Mouse (Mus musculus) lung, postnatal 0 days (tissue): ENCODE data around the gene Ogdh. TPM values are rescaled to one million over a fixed set of nuclear protein-coding genes. Genes with fewer than 3 reads are reported as not detected.

Experiments used
- ATAC-seq: fragments of 200-750 bp; cut with Nextera tagmentation; 2 replicates; pipeline ENCODE4 v1.8.0; 2017; ENCODE audit warnings: moderate library complexity
- DNase-seq: peaks from one replicate; pipeline ENCODE4 v3.0.0-alpha.2; 2016; ENCODE audit warnings: low spot score
- H3K27ac ChIP-seq: fragments of 300-500 bp; sonication (generic); 2 replicates; pipeline ENCODE4 v1.5.1; 2014; ENCODE audit warnings: antibody characterized with exemption, mild to moderate bottlenecking, low read length, mixed read lengths
- H3K27me3 ChIP-seq: fragments of 300-500 bp; sonication (generic); replicated peaks from 2 replicates; pipeline ENCODE4 v1.6.1; 2014; ENCODE audit warnings: low read length, mixed read lengths; ENCODE audit not compliant: insufficient read depth
- H3K36me3 ChIP-seq: fragments of 300-500 bp; sonication (generic); 2 replicates; pipeline ENCODE4 v1.6.1; 2014; ENCODE audit warnings: low read length, mixed read lengths; ENCODE audit not compliant: insufficient read depth
- H3K4me1 ChIP-seq: fragments of 300-500 bp; sonication (generic); 2 replicates; pipeline ENCODE4 v1.6.1; 2014; ENCODE audit warnings: antibody characterized with exemption, low read depth, low read length, mixed read lengths; ENCODE audit not compliant: insufficient read depth
- H3K4me2 ChIP-seq: fragments of 300-500 bp; sonication (generic); replicated peaks from 2 replicates; pipeline ENCODE4 v1.6.1; 2014; ENCODE audit warnings: low read depth, mild to moderate bottlenecking, low read length, moderate library complexity, mixed read lengths
- H3K4me3 ChIP-seq: fragments of 300-500 bp; sonication (generic); 2 replicates; pipeline ENCODE4 v1.5.1; 2014; ENCODE audit warnings: low read depth, low read length
- H3K9ac ChIP-seq: fragments of 300-500 bp; sonication (generic); replicated peaks from 2 replicates; pipeline ENCODE4 v1.6.1; 2014; ENCODE audit warnings: low read depth, mild to moderate bottlenecking
- H3K9me3 ChIP-seq: fragments of 300-500 bp; sonication (generic); 2 replicates; pipeline ENCODE4 v1.6.1; 2016; ENCODE audit warnings: low read length, mixed read lengths
- CTCF ChIP-seq: IDR thresholded peaks from 2 replicates; pipeline ENCODE4 v1.5.1; 2016; ENCODE audit warnings: antibody characterized with exemption, mild to moderate bottlenecking
- EP300 ChIP-seq: IDR thresholded peaks from 2 replicates; pipeline ENCODE4 v1.6.1; 2016; ENCODE audit warnings: antibody characterized with exemption, mild to moderate bottlenecking, control low read depth
- WGBS: fragments of 180-500 bp; shearing (Covaris S2); extraction: QIAGEN DNeasy Blood & Tissue Kit; methylation state at CpG from one replicate; pipeline ENCODE4 v1.1.7; 2014; 5-methylcytosine and 5-hydroxymethylcytosine counted together
- polyA plus RNA-seq: library from polyadenylated mRNA; unstranded; fragments of >200 nt; fragmentation: Nextera tagmentation; extraction: Ambion mirVana; gene quantifications from 2 replicates; pipeline ENCODE4 v1.2.1, GENCODE M21; 2015

Ogdh gene
- polyA plus RNA-seq, 1 experiment from 2014 or later = 78.8 TPM

- no peak overlapping the region for H3K4me2 ChIP-seq
- no peak for DNase-seq
- H3K4me3 ChIP-seq = no peak overlapping the region
- no peak overlapping the region for H3K27ac ChIP-seq
- H3K4me1 ChIP-seq = no peaks in the 10 kb centered on the region
- no peaks in the 10 kb centered on the region for H3K9me3 ChIP-seq
- no peak for TF ChIP-seq CTCF
- no peak for TF ChIP-seq EP300
- ATAC-seq = no peak
- no peak overlapping the region for H3K9ac ChIP-seq
- WGBS = 78% methylated on average over 2 of the region's 2 CpGs
- no peaks in the 10 kb centered on the region for H3K27me3 ChIP-seq
- peaks cover 21% of the 10 kb centered on the region; the same call in 1 of the 2 replicates for H3K36me3 ChIP-seq
Observed at GRCm38 (mm10) chr11:6322086-6322485, 30.7 kb downstream of the Ogdh start.

DNA sequence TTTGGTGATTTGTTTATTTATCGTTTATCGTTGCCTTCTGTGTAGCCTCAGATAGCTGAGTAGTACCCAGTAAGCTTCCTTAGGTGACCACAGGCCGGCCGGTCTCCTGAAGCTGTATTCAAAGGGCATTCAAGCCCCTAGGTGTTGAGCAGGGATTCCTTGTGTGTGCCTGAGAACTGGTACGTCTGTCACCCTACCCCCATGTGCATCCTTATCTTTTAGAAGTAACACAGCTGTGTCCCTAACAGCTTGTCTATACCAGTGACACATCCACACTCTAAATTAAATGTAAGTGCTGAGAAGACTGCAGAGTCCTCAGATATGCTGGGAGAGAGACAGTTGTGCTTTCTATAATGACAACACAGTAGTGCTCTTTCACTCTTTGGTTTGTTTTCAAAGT is 31.9 kb downstream of the Ogdh start:
- Histone ChIP-seq H3K27ac (no peak overlapping the region), H3K9ac (no peak overlapping the region), H3K27me3 (no peaks in the 10 kb centered on the region), H3K36me3 (peaks cover 16% of the 10 kb centered on the region; the same call in 1 of the 2 replicates), H3K9me3 (no peaks in the 10 kb centered on the region), H3K4me2 (no peak overlapping the region), H3K4me3 (no peak overlapping the region), H3K4me1 (no peaks in the 10 kb centered on the region)
- WGBS = 65% methylated on average over 5 of the region's 5 CpGs
- DNase-seq (no peak), ATAC-seq (no peak)
- TF ChIP-seq CTCF = no peak
- TF ChIP-seq EP300 = no peak

DNA sequence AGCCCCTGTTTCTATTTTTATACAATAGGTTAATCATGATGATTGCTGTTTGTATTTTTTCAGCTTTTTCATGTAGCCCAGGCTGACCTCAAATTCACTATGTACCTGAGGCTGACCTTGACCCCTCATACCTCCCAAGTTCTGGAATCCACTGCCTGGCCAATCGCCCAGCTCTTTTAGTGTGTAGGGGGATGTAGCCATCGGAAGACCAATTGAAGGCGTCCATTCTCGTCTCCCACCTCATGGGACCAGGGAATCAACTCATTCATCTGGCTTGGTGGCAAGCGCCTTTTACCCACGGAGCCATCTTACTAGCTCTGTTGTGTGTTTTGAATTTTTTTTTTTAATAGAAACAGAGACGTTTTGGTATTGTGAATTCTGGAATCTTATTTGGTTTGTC is 39.8 kb downstream of the Ogdh start:
- no peaks in the 10 kb centered on the region for H3K9me3 ChIP-seq
- no peak overlapping the region for H3K4me3 ChIP-seq
- H3K27ac ChIP-seq = no peak overlapping the region
- DNase-seq = no peak
- no peak overlapping the region for H3K4me2 ChIP-seq
- WGBS = 92% methylated on average over 7 of the region's 7 CpGs
- no peaks in the 10 kb centered on the region for H3K4me1 ChIP-seq
- no peak for ATAC-seq
- H3K27me3 ChIP-seq = no peaks in the 10 kb centered on the region
- TF ChIP-seq CTCF (no peak), EP300 (no peak)
- no peaks in the 10 kb centered on the region; the same call in 1 of the 2 replicates for H3K36me3 ChIP-seq
- no peak overlapping the region for H3K9ac ChIP-seq

GRCm38 (mm10) chr11:6332606-6333005 is 41.2 kb downstream of the Ogdh start:
- no peak overlapping the region for H3K4me3 ChIP-seq
- H3K9ac ChIP-seq = no peak overlapping the region
- no peak for ATAC-seq
- no peaks in the 10 kb centered on the region for H3K9me3 ChIP-seq
- no peak overlapping the region for H3K4me2 ChIP-seq
- no peaks in the 10 kb centered on the region for H3K4me1 ChIP-seq
- H3K36me3 ChIP-seq = no peaks in the 10 kb centered on the region; the same call in 1 of the 2 replicates
- no peak overlapping the region for H3K27ac ChIP-seq
- TF ChIP-seq EP300 (no peak), CTCF (no peak)
- H3K27me3 ChIP-seq = no peaks in the 10 kb centered on the region
- DNase-seq = no peak
- WGBS = 66% methylated on average over 3 of the region's 3 CpGs

GRCm38 (mm10) chr11:6333403-6333802 is 42.0 kb downstream of the Ogdh start:
- Histone ChIP-seq H3K9me3 (no peaks in the 10 kb centered on the region), H3K4me2 (no peak overlapping the region), H3K36me3 (no peaks in the 10 kb centered on the region; the same call in 1 of the 2 replicates), H3K27me3 (no peaks in the 10 kb centered on the region), H3K9ac (no peak overlapping the region), H3K27ac (no peak overlapping the region), H3K4me1 (no peaks in the 10 kb centered on the region), H3K4me3 (no peak overlapping the region)
- WGBS = 88% methylated on average over 7 of the region's 7 CpGs
- no peak for ATAC-seq
- no peak for TF ChIP-seq EP300
- TF ChIP-seq CTCF = no peak
- DNase-seq = no peak

DNA sequence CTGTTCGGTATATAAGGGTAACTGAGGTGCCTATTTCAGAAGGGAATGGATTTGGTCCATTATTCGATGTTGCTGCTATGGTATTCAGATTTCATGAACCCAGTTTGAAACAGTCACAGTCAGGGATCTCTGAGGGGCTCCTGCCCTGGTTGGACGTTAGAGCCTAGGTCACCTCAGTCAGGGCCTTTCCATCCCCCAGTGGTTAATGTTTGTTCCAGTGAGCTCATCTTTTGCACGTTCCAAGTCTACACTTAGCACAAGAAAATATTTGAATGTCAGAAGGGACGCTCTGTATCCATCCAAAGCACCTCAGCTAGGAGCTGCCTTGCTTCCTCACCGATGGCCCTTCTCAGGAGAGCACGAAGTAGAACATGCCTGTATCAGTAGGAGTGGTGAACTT is 43.9 kb downstream of the Ogdh start:
- WGBS = 89% methylated on average over 7 of the region's 7 CpGs
- no peak overlapping the region for H3K4me2 ChIP-seq

GRCm38 (mm10) chr11:6336689-6337088 is 45.3 kb downstream of the Ogdh start:
- H3K9ac ChIP-seq = no peak overlapping the region
- TF ChIP-seq EP300 (no peak), CTCF (no peak)
- H3K27ac ChIP-seq = no peak overlapping the region
- no peaks in the 10 kb centered on the region for H3K27me3 ChIP-seq
- ATAC-seq (no peak), DNase-seq (no peak)
- H3K9me3 ChIP-seq = no peaks in the 10 kb centered on the region
- H3K4me3 ChIP-seq = no peak overlapping the region
- no peaks in the 10 kb centered on the region for H3K4me1 ChIP-seq
- peaks cover 24% of the 10 kb centered on the region for H3K36me3 ChIP-seq
- WGBS = 86% methylated on average over 4 of the region's 4 CpGs
- no peak overlapping the region for H3K4me2 ChIP-seq

More for the DNA sequence above, 43.9 kb downstream of the Ogdh start:
- ATAC-seq (no peak), DNase-seq (no peak)
- Histone ChIP-seq H3K27me3 (no peaks in the 10 kb centered on the region), H3K9ac (no peak overlapping the region), H3K36me3 (peaks cover 16% of the 10 kb centered on the region), H3K9me3 (no peaks in the 10 kb centered on the region), H3K4me3 (no peak overlapping the region), H3K27ac (no peak overlapping the region), H3K4me1 (no peaks in the 10 kb centered on the region)
- TF ChIP-seq EP300 (no peak), CTCF (no peak)
